Mouse (Mus musculus): Measurements from ENCODE around the gene Me1.

Me1 gene

DNA sequence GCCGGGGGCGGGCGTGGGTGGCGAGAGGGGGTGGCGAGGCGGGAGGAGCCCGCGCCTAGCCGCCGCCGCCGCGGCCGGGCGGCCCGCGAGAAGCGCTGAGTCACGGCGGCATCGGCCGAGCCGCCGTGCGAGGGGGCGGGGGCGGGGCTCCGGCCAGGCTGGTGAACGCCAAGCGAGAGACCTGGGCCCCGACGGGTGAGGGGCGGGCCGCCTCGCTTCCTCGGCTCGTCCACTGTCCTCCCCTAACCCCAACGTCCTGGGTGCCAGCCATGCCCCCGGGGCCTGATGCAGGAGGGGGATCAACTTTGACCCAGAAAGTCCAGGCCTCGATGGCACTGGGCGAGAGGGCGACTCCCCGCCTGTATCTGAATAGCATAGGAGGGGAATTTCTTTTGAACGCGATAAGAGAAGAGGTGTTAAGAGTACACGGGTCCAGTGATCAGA lies at the start of gene Me1:
Me1 (minus strand) TSS at position 136 of the 444 bp plus-strand sequence.
- peak; percentile 43 for DNase-seq (ENCODE audit: low spot score)

DNA sequence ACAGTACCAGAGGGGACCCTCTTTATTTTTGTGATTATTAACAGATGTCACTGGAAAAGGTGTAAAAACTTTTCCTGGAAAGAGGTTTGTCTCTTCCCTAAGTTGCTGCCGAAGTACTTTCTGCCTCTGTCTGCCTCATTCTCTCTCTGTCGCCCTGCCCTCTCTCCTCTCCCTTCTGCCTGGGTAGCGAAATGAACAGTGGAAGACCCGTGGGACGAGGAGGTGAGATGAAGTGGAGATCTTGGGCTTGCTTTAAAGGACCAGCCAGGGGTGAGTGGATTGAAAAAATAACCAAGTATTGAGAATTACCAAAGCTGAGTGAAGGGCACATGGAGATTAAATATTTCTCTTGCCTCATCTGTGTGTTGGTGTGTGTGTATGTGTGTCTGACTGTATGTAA lies 48.3 kb upstream of the Me1 start:
- DNase-seq (ENCODE audit: low spot score): no peak

DNA sequence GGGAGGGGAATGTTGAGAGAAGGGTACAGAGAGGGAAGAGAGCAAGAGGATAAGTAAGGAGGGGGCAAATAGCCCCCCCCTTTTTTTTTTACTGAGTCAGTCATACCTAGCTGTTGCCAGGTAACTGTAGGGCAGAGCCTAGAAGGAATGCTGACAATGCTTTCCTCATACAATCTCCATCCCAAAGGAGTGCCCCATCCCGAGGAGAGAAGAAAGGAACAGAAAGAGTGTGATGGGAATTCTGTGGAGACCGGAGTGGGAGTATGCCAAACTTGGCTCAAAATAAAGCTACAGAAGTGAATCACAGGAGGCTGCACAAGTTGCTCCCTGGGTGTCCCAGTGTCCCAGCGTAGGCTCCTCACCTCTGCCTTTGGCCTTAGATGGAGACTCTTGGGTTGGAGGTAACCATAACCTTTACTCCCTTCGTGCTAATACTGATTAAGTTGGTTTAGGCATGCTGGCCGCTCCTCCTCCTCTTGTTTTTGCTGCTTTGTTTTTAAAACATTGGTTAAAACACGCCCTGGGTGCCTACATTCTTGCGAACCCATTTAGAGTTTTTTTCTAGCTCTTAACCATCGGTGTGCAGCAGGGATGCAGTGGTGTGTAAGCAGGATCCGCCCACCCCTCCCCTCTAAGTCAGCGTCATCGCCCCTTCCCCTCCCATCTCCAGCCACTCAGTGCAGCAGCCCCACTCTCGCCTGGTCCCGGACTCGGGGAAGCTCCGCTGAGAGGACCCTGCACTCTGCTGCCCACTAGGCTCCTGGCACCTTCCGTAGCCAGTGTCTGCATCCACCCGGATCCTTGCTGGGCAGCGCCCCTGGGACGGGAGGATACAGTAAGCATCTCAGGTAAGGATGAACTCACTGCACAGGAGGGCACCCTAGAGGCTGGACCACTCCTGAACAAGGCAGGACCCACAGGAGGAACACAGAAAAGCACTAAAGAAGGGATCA lies 47.5 kb upstream of the Me1 start, which contains the start of gene Prss35:
Prss35 (plus strand) TSS at position 691 of the 953 bp plus-strand sequence.
- DNase-seq (ENCODE audit: low spot score): no peak

DNA sequence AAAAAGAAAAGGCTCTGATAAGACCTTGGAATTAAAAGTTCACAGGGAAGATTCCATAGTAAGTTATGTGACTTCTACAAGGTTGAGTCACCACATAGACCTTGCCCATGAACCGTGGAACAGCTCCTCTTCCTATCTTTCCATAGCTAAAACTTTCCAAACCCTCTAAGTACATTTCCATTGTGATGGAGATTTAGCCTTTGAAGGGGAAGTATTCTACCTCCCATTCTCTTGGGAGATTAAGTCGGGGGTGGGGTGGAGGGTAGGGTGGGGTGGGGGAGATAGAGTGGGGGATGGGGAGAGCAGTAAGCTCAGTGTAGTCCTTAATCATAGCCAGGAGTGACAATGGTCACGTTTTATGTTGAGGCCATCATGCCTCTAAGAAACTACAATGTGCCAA lies 44.2 kb upstream of the Me1 start:
- no peak for DNase-seq (ENCODE audit: low spot score)

DNA sequence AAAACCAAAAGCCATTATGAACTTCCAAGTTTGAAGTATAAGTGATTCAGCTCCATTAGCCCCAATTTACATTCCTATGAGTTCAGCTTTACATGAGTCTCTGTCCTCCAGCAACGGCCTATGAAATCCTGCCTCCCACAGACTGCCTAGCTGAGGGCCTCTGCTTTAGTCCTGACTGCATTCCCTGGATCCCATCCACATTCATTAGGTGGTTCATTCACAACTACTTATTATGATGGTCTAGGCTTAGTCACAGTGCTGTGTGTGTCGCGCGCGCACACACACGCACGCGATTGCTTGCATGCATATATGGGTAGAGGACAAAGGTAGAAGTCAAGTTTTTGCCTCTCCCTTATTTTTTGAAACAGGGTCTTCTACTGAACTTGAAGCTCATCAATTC lies 43.0 kb upstream of the Me1 start:
- DNase-seq (ENCODE audit: low spot score): no peak

DNA sequence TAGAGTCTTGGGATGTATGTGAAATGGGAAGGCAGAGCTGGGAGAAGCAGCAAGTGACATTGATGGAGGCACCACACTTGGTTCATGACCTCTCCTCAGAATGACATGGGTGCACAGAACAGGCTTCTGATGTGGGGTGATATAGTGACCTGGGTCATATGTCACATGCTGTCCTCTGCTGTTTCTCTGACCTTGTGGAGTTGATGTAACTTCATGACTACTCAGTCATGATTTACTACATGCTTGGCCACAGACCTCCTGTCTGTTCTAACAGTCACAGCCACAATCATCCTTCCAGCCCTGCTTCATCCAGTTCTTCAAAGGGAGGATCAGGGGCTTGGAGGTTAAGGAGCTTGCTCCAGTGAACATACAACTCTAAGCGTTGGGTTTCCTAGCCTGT lies 42.3 kb upstream of the Me1 start:
- no peak for DNase-seq (ENCODE audit: low spot score)

DNA sequence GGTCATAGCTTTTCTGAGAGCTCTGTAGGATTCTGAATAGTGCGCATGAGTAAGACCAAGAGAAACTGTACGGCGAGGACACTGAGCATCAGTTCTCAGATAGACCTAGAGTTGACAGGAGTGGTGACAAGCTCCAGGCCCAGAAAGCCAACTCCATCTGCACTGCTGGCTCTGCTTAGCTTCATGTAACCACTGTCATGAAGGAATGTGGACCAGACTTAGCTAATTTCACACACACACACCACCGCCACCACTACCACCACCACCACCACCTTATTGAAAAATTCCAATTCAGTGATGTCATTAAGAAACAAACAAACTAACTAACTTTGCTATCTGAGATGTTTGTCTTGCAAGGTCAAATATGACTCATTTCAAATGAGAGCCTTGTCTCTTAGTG lies 41.2 kb upstream of the Me1 start:
- DNase-seq (ENCODE audit: low spot score): no peak

DNA sequence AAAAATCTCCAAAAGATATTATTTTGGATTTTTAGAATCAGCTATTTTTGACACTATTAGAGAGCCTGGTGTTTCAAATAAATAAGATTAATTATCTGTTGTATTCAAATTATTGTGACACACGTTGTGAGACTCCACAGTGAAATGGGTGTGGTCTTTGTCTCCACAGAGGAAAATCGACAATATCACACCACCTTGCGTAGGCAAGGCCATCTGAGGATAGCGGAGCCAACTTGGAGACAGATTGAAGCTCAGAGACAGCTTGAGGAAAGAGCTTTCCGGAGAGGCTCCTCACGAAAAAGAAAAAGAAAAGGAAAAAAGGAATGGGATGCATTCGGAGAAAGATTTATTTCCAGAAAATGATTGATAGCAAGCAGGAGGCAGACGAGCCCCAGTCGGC lies 39.0 kb upstream of the Me1 start:
- no peak for DNase-seq (ENCODE audit: low spot score)

DNA sequence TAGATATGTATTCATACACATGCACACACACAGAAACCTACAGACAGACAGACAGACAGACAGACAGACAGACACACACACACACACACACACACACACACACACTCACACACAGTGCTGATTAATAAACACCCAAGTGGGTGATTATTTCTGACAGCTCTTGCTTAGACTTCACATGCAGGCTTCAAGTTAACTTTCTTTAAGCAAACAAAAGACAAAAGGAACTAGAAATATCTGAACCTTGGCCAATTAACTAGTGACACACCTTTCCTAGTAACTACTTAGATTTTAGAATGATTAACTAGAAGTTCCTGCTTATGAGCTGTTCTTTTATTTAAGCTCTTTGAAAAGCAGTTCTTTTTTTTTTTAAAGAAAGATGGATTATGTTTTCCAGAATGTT lies 38.6 kb upstream of the Me1 start:
- no peak for DNase-seq (ENCODE audit: low spot score)

DNA sequence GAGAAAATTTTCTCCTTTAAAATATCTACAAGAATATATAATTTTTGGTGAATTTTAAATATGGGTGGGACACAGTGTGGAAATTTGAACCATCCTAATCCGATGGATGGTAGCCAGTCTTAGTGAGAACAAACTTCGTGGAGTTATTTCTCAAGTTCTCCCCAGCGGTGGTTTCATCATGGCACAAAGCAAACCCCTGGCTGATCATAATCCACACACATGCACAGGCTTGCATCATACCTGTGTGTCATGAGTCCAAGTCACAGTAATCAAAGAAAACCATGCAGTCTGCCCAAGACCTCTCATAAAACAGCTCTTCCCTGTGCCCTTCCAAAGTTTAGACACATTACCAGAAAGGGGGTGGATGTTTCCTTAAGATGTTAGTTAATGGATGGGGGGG lies 34.1 kb upstream of the Me1 start:
- no peak for DNase-seq (ENCODE audit: low spot score)

DNA sequence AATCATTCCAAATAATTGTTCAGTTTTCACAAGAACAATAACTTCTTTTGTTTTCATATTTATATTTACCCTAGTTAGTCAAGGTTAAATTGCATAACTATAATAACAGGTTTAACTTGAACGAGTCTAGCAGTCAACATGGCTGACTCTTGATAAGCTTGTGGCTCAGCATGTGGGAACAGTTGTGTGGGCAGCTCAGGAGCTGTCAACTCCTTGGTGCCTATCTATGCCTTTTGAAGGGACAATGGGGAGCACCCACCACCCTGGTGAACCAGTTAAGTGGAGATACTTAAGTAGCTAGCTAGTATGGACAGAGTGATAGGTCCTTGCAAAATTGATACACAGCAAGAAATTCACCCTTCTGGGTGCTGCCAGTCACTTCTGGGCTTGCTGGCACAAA lies 33.3 kb upstream of the Me1 start:
- no peak for DNase-seq (ENCODE audit: low spot score)

DNA sequence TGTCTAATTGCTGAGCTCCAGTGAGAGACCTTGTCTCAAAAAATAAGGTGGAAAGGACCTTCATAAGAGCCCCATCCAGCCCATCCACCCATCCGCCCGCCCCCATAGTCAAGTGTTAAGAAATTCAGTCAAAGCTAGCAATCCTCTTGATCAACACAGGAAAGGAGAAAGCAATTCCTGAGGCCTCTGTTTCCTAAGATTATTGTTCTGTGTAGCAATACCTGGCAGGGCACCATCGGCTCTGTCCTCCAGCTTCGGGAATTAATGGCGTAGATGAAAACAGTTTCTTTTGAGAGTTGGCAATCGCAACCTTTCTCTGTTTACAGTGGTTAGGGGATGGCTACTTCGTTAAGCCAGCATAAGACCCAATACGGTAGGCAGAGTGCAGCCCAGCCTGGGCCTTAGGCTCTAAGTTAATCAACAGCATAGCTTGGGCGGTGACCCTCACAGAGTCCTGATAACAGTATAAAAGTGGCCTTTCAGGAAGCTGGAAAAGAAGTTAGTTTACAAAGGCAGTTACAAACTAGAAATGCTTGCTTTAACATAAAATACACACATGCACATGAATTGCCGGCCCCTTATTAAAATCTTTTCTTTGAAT lies 32.6 kb upstream of the Me1 start:
- no peak for DNase-seq (ENCODE audit: low spot score)

DNA sequence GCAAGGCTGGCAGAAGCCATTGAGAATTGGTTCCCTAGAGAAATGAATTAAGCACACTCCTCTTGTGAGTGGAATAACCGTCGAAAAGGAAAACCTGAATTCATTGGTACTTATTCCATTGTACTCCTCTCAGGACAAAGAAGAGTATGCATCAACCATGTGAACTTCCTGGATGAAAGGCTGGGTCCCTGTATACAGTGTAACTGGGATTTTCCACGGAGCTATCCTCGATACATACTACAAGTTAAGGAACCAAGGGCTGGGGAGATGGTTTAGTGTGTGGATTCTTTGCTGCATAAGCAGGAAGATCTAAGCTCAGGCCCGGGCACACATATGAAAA lies 30.6 kb upstream of the Me1 start:
- no peak for DNase-seq (ENCODE audit: low spot score)

DNA sequence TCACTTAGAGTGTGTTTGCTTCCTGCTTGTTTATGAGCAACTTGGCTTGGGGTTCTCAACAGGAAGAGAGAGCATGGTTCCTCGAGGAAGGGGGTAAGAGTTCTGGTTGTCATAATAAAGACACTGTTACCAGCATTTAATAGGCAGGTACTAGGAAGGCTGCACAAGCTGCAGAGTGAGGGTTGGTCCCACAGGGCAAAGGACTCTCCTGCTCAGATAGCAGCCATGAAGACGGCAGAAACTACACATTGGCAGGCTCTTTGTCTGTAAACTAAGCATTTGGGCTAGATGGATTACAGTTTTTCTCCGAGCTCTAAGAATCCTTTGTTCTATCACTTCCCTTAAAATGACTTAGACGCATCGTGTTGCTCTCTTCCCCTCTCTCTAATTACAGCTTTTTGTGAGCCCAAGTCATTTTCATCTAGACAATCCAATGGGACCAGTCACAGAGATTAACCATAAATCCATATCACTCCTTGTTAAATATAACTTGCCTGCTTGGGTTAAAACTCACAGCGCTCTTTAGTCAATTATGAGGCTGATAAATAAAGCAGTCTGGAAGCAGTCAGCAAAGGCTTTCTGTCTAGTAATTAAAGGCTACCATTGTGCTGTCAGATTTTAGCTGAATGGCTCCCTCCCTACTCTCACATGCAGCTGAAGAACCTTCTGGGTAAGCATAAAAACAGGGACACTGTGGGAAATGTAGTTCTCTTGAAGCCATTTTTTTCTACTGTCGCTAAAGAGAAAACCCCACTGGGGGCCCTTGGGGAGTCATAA lies 30.0 kb upstream of the Me1 start:
- no peak for DNase-seq (ENCODE audit: low spot score)

DNA sequence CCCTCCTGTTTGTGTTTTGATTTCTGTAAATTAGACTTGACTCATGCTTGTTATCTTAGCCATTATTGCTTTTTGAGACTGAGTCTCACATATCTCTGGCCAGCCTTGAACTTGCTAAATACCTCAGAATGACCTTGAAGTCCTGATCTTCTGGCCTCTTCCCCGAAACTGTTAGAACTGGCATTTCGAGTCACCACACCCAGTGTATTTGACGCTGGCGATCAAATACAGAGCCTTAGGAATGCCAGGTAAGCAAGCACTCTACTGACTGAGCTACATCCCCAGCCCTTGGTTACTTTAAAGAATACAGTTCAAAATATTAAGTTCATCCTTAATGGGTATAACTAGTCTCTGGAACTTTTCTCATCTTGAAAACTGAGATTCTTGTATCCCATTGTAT lies 29.3 kb upstream of the Me1 start:
- DNase-seq (ENCODE audit: low spot score): no peak

DNA sequence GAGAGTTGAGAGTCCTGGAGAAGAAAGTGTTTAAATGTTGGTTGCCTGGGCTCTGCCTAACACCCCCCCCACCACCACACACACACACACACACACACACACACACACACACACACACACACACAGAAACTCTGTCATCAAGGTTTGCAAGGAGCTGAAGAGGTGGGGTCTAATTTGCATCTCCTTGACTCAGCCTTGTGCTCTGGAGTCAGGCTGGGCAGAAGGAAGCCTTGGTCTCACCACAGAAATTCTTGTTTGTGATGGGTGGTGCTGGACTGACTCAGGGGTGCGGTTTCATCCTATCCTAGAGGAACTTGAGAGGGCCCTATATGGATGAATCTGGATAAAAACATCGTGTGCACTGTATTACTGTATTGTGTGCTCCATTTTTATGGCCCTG lies 25.0 kb upstream of the Me1 start:
- DNase-seq (ENCODE audit: low spot score): no peak

DNA sequence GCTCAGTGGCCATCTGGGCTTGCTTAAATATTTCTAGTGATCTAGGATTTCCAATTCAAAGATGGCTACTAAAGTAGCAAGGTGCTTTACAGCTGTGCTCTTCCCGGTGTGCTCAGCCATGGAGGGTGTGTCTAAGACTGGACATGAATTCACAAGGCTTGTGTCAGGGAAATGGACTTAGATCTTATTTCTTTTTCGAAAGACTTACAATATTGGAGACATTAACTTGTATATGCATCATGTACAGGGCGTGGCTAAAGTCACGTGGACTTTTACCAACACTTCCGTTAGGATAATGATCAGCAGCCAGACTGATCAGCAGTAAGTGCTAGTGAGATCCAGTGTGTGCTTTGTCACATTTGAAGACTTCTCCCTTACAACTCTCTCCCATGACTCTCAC lies 24.5 kb upstream of the Me1 start:
- DNase-seq (ENCODE audit: low spot score): no peak

DNA sequence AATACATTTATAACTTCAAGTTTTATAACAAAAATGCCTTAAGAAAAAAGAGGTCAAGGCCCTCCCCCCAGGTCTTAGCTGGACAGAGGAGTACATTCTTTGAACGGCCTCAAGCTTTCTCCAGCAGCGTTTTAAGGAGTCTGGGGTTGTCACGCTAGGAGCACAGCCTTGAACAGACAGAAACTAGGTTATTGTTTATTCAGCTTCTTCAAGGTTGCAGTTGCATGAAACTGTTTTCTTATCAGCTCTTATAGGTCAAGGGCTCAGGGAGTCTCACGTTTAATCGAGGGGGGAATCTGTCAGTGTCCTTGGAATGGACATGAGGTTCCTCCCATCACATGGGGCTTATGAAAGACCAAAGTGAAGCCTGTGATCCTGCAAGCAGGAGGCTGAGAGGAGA lies 21.4 kb upstream of the Me1 start:
- no peak for DNase-seq (ENCODE audit: low spot score)

DNA sequence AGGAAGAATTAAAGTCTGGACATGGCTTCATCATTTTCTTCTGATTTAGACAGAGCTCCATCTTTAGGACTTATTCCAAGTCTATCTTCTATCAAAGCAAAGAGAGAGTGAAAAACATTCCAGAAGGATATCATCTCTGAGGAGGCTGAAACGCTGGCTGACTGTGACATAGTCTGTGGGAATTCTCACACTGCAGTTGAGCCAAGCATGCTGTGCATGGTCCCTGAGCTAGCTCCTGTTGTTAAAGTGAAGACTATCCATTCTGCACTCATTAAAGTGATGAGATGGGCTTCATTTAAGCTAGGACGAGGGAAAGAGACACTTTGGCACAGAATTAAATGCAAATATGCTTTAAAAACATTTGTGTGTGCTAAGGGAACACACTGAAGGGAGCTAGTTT lies 20.8 kb upstream of the Me1 start:
- DNase-seq (ENCODE audit: low spot score): no peak

DNA sequence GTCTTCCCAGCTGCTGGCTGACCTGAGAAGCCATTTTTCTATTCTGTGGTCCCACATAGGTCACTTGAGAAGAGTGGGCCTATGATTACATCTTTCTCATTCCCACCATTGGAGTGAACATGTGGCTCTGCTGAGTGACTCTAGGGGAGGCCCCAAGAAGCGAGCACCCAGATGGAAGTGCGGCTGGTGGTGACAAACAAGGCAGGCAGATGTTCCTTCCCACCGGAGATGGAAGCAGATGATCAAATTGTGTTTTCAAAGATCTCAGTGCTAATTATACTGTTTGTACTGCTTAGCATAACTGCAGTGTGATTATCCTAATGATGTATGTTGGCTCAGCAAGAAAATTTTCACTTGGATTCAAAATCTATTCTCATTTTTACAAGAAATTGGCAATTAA lies 18.3 kb upstream of the Me1 start:
- DNase-seq (ENCODE audit: low spot score): no peak

DNA sequence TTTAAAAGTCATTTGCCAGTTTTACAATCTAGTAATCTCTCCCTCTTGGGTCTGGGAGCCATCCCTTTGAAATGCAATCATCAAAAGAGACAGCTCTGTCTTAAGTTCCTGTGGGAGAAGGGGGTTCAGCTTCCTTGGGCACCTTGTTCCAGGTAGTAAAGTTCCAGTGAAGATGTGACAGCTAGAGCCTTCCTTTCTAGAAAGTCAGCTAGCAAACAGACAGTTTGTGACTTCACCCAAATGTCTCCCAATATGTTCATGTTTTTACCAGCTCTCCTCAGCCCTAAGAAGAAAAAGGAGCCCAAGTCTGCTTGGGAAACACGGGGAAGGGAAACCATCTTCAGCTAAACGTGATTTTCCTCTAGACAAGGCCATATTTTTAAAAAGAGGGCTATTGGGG lies 16.9 kb upstream of the Me1 start:
- DNase-seq (ENCODE audit: low spot score): no peak

DNA sequence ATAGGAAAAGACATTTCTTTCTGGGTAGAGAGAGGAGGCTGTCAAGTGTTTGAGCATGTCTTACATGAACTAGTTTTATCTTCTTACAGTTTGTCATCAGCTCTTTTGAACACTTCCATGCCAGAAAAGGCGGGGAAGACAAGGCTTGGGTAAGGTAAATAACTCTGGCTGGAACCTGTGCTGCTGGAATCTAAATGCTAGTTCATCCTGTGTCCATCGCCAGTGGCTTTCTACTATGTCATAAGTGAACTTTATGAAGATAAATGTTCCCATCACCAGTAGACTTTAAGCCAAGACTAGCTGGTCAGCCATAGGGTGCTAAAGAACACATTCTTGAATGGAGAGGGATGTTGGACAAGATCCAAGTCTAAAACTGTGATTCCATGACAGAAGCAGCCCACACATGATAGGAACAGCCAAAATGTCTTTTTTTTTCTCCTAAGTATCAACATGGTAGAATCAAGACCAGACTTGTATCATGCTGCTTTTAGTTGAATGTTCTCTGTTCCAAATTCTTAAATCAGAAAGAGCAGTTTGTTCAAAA lies 14.4 kb upstream of the Me1 start:
- DNase-seq (ENCODE audit: low spot score): no peak

DNA sequence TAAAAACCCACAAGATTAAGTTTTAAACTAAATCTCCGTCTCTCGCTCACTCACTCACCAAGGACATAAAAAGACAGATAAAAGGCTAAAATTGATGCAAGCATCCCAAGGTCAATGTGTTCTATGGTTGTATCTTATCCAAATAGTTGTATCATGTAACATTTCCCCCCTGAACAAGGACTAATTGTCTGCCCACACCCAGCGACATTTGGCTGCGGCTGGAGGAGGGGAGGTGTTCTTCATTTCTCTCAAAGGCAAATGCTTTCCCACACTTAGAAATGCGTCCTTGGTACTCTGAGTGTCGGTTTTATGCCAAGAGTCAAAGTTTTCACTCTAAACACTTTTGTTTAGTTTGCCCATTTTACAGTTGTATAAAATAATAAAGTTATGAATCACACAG lies 13.2 kb upstream of the Me1 start:
- DNase-seq (ENCODE audit: low spot score): no peak

Data from urinary bladder, postnatal 14 days (tissue).